Mouse (Mus musculus) mouse embryonic stem cell (cell line): ENCODE measurements around the gene Sepsecs.
"Not testable (repeated sequence)": the region's sequence is repeated elsewhere in the genome, so short reads cannot be mapped to it uniquely, and the experiment has no call there.

Experiments used
- in situ Hi-C, 2 experiments: fragments of 300-500 bp; cut with MboI; formaldehyde crosslinking; loops; 1 replicate in 1 of 2; 3 replicates in 1 of 2; pipeline ENCODE4 v1.14.3; 2019 to 2020; ENCODE audit warnings: low sequenced_read_pairs in 2 of 2, low pct_unique_long_range_greater_than_20kb in 1 of 2, mixed read lengths in 1 of 2; ENCODE audit not compliant: unreplicated experiment in 1 of 2

Gene Sepsecs

DNA sequence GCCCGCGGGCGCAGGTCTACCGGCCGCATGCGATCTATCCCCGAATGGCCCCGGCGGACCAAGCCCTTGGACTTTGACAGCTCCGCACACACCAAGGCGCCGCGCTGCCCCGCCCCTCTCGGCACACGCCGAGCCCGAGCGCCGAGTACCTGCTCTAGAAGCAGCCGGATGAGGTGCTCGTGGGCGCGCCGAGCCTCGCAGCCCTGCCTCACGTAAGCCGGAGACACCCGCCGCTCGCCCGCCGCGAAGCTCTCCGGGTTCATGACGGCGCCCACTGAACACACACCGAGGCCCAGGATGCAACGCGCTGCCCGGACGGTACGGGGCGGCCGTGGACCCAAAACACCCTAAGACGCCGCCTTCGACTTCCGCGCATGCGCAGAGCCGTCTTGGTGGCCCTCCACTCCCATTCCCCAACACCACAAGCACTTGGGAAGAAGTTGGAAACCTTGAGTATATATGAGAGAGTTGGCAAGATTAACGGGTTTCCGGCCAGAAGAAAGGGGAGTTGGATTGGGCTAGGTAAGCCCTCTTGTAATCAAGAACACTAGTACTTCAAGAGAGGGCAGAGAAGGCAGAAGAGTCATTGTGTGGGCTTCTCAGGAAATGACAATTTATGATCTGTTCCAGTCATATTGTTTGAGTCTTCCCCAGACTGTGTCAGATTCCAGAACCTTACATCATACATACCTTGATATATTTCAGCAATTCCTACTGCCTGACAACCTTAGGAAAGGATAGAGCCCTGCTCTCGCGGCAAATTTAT, at the start of gene Sepsecs:
TSS of gene Sepsecs (minus strand) at position 283 of the 766 bp plus-strand sequence.
- in situ Hi-C loops: no loop called here

DNA sequence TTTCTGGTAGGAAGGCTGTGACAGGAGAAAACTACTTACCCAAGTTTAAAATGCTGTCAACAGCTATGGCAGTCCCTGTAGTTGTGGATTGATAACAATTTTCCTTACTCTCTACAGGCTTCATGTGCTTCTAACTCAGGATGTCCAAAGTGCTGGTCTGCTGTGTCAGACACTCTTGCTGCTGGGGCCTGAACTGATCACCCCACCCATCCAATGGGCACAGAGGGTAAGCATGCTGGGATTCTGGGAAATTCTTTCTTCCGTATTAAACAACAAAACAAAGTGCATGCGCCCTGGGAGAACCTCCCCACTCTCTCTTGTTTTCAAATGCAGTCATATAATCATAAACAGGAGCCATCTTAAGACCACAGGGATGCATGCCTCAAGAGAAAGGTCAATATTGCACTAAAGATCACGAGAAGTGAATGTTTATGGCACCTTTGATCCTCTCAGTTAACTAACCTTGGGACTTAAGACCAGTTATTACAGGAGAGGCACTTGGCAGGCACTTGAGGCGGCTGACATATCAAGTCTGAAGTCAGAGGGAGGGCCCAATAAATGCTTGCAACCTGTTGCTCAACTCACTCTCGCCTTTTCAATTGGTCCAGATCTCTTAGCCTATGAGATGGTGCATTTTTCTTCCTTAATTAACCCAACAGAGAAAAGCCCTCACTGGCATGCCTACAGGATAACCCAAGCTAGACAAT, 47.4 kb upstream of the Sepsecs start:
- in situ Hi-C loops: no loop called here

DNA sequence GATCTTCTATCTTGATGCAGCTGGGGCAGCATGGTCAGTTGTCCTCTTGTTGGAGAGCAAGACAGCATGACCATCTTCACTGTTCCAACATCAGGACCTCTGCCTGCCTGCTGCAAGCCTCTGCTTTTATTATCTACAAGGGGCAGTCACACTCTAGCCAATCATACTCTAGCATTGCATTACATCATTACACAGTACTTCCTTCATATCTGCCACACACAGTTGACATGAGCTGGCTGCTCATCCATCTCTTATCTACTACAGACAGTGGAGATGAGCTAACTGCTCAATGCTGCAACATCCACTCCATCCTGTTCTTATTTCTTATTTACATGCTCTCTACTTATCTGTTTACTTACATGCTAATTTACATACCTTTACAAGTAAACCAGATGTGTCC, 43.2 kb upstream of the Sepsecs start:
- in situ Hi-C loops: no loop called here

DNA sequence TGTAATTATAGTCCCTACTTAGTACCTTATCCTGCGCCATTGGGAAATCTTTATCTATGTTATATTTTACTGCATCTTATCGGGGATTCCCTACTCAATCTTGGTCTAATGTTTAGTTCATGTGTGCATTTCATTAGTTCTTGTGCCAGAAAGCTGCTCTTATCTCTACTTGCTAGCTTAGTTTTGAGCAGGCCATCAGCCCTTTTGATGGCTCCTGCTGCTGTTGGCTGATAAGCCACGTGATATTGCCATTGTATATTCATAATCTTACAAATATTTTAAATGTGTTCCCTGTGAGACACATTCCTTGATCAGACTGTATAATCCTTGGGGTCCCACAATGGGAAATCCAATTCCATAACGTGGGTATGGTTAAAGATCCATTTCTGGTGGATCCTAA, 35.1 kb upstream of the Sepsecs start:
- in situ Hi-C loops: no loop called here

DNA sequence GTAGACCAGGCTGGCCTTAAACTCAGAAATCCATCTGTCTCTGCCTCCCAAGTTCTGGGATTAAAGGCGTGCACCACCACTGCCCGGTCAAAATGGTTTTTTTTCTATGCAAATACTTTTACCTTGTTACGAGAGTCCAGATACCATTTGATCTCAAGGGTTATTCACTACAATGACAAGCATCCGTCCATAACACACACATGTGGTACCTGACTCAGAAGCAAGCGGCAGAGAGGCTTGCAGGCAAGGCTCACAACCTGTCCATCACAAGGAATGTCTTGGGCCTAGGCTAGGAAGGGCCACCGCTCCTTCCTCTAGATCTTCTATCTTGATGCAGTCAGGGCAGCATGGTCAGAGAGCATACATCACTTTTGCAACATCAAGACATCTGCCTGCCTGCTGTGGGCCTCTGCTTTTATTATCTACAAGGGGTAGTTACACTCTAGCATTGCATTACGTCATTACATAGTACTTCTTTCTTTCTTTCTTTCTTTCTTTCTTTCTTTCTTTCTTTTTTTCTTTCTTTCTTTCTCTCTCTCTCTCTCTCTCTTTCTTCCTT, 28.5 kb upstream of the Sepsecs start:
- in situ Hi-C loops: not testable (repeated sequence)

DNA sequence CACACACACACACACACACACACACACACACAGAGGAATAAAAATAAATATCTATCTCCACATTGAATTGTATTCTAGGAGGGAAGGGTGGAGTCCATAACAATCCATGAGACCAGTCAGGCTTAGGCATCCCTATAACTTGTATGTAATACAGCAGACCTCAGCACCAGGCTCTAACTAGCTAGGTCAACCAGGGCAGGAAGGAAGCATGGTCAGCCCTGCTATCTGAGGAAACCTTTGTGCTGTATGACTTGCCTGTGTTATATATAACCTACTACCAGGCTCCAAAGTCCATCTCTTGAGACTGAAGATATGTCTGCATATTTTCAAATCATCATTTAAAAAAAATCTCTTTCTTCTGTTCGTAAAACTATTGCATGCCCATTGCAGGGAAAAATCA, 27.8 kb upstream of the Sepsecs start:
- in situ Hi-C loops: no loop called here

DNA sequence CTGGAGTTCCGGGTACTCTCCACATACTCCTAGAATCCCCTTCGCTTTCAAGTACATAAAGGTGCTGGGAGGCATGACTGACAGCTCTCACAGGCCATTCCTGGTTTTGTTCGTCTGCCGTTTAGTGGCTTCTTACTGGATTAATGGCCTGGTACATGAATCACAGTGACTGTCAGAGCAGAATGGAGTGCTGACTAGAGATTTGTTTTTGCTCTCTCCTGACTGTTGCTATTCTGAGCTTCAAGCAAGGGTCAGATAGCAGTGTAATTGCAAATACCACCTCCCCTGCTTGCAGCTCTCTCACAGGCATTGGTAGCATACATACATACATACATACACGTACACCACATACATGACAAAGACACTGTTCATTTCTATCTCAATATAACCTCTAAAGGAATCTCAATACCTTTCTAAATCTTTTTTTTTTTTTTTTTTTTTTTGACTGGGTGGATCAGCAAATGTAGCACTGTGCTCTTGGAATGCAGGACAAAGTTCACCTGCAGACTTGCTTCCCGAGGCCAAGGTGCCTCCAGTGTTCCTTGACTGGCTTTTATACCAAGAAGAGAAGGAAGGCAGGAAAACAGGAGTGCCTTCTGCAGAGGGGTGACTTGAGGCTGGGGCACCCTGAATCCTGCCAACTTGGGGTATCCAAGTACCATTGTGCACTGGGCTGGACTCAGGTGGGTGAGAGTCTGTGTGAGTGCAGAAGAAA, 18.4 kb upstream of the Sepsecs start:
- in situ Hi-C loops: no loop called here

DNA sequence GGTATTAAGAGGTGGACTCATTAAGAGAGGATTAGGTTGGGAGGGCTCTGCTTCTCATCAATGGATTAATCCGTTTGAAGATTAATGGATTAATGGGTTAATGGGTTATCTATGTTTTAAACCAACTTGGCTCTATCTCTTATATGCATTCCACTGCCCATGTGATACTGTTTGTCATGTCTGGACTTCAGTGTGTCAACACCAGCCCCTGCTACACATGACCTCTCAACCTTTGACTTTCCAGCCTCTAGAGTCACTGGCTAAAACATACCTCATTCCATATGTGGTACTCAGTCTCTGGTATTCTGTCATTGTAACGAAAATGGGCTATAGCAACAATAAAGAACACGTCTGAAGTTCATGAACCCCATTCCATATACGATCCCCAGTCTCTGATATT, 11.6 kb upstream of the Sepsecs start:
- in situ Hi-C loops: no loop called here

DNA sequence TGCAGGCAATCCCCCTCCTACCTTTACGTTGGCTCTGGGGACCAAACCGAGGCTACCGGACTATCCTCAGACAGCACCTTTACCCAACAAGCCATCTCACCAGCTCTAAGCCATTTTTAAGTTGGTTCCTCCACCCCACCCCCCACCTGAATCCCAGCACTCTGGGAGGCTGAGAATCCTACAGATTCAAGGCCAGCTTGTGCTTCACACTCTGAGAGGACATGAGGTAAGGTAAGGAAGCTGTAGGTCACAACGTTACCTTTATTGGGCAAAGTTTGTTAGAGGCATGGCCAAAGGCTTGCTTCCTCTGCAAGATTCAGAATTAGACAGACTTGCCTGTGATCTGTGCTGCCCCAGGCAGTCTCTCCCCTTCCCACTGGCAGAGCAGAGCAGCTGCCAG, 10.7 kb upstream of the Sepsecs start:
- in situ Hi-C loops: no loop called here

DNA sequence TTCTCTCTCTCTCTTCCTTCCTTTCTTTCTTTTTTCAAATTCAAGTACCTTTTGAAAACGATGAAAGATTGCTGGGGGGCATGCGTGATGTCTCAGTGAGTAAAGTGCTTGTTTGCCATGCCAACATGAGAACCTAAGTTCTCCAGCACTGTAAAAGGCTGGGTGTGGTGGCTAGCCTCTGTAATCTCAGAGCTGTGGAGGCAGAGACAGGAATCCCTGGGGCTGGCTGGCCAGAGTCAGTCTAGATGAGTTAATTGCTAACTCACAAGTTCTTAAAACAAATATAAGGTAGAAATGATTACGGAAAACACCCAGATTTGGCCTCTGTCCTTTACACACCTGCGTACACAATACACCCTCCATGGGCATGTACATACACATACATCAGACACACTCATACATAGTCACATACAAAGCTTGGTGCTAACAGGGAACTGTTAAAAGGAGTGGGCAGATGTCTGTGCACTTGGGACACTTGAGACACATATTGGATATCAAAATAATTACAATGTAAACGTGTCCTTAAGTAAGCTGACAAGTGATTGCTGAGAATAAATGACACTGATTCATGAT, 9.1 kb upstream of the Sepsecs start:
- in situ Hi-C loops: no loop called here

DNA sequence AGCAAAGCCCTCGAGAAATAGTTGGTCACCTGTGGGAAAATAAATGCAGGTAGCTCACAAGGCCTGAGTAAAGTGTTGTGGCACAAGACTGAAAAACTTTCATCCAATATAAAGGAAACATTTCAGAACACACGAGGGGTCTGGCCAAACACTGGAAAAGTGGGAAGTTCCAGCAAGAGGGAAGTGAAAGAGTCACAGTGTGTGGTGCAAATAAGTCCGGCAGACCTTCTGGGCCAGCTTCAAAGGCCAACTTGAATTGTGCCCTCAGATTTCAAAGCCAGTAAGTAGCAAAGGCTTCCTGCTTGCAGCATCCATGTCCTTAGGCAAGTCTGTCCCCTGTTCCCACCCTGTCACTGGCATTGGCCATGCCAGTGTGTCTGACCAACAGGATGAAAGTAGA, 7.6 kb upstream of the Sepsecs start:
- in situ Hi-C loops: no loop called here

DNA sequence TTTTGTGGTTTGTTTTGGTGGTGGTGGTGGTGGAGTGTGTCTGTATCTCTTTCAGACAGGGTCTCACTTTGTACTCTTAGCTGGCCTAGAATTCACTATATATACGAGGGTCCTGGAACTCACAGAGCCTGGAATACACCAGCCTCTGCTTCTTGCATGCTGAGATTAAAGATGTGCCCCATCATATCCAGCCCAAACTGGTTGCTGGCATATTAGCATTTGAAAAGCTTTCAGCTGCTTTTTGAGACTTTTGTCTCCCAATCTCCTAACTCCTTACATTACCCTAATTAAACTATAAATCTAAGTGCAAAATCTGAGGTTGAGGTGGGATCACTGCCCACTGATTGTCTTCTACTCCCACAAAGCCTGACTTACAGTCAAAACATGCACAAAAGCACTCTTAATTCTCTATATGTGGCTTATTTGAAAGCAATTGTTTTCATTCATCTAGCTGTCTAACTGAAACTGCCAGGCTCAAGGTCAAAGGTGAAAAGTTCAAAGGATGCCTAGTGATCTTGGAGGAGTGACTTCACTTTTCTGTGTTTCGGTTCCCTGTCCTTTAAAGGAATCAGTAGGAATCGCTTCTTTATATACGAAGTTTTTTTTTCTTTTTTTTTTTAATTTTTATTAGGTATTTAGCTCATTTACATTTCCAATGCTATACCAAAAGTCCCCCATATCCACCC, 5.0 kb upstream of the Sepsecs start:
- in situ Hi-C loops: no loop called here

DNA sequence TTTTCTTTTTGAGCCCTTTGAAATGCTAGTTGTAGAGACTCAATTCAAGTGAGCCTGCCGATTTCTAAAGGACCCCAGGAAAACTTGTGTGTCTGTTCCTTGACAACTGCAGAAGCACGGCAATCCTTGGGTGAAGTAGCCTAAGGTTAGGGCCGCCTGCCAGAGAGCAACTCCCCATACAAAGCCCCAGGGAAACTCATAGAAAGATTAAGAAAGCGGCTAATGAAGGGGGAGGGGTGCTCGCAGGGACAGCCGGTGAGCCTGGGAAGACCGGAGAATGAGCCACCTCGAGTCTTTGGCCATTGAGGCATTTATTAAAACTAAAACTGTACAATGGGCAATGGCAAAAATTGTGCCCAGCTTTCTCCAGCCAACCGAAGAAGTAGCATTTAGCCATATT, 3.8 kb upstream of the Sepsecs start:
- in situ Hi-C loops: no loop called here

DNA sequence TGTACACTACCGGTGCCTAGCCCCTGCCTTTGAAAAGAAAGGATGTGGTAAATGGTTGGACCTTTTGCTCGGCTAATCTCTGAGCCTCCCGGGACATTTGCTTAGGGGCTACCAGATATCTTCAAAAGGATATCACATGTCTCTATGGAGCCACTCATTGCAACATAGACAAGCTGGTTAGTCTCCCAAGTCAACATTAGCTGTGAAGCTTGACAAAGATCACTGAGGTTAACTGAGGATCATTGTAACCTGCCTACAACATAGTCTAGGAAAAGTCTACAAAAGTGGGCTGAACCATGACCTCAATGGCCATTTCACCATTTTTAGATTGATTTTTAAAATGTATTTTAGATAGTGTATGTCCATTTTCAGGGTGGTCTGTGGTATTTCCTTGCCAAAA, 1.2 kb upstream of the Sepsecs start:
- in situ Hi-C loops: no loop called here

DNA sequence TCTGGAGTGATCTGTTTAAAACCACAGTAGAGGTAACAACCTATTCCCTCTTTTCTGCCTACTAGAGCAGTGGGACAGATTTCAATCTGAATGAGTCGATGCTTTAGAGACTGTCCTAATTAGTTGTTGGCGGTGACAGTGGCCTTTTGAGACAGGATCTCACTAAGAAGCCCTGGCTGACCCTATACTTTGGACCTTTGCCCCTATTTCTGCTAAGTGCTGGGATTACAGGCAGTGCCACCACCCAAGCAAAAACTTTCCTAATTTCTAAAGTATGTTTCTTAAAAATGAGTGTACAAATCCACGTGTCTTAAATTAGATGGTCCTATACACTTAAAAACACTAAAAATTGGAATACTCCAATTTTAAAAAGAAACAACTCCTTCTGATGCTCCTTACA, 2.7 kb downstream of the Sepsecs start:
- in situ Hi-C loops: no loop called here

DNA sequence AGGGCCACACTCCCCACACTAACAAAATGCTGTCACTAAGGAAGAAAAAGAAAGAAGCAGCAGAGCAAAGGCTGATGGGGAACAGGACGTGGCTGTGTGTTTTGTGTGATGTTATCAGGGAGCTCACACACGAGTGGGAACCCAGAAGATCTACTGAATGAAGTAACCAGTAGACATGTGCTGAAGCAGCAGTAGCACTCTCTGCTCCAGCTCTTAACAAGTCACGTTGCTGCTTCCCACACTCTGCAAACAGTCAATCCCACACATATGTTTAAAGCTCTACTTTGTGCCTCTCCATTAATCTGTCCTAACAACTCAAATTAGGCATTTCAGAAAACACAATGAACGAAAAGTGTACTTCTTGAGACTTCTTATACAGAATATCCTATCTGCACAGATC, 11.6 kb downstream of the Sepsecs start:
- in situ Hi-C loops: no loop called here

DNA sequence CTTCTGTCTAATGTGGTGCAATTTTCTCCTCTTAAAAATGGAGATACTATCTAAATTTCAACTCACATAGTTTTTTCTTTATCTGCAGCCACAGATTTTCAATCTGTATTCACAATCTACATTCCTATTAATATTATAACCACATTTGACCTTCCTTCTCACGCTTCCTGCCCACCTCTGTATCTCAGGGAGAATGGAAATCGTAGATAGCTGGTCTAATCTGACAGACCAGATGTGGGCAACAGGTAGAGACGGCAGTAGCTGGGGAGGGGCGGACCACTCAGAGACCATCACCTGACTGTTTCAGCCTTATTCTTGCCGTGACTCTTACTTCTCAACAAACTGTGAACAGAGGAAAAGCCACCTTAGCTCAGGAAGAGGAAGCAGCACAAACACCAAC, 12.2 kb downstream of the Sepsecs start:
- in situ Hi-C loops: no loop called here

DNA sequence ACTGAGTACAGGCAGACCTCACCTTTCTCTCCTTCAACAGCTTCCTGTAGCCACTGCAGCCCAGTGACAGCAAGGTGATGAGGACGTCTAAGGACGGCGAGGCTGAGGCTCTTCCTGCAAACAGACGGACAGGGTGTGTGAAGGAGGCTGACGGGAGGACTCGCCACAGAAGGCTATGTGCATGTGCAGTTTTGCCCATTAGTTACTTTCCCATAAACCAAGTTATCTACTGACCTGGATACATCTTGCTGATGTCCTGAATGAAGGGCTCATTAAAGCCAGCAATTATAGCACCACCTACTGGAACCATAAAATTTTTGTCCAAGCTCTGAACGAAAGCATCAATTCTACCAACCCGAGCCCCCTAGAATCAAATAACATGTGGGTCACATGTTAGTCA, 13.5 kb downstream of the Sepsecs start:
- in situ Hi-C loops: no loop called here
